Mouse (Mus musculus): ENCODE measurements around the gene Dmrtc1a. TPM values are rescaled to one million over a fixed set of nuclear protein-coding genes. Genes with fewer than 3 reads are reported as not detected.
"Not testable (repeated sequence)": the region's sequence is repeated elsewhere in the genome, so short reads cannot be mapped to it uniquely, and the experiment has no call there.

Gene Dmrtc1a
- total and polyA plus RNA-seq, 2 experiments from 2014 or later = 0.18 TPM; not detected in 1

GRCm38 (mm10) chrX:102932992-102933570 is 24.6 kb upstream of the Dmrtc1a start:
- Histone ChIP-seq H3K27ac (ENCODE audit: low read depth) (no peak overlapping the region), H3K4me1 (ENCODE audit: control insufficient read depth, insufficient read depth) (no peaks in the 10 kb centered on the region), H3K4me3 (ENCODE audit: low read depth, low read length) (peak overlapping the region; percentile 55), H3K4me2 (ENCODE audit: low read depth, low read length) (peak overlapping the region; percentile 74), H3K9ac (replicated peaks; ENCODE audit: low read depth, low read length) (no peak overlapping the region), H3K36me3 (replicated peaks; ENCODE audit: control insufficient read depth, insufficient read depth, low read length) (no peaks in the 10 kb centered on the region), H3K27me3 (ENCODE audit: control insufficient read depth, insufficient read depth, low read length) (peaks cover 19% of the 10 kb centered on the region; the same call in 1 of the 2 replicates), H3K9me3 (replicated peaks; ENCODE audit: control insufficient read depth, low read length) (no peaks in the 10 kb centered on the region)
- DNase-seq (ENCODE audit: low spot score) = no peak
- TF ChIP-seq EP300 (IDR thresholded peaks at IDR 0.05; ENCODE audit: low read depth) = no peak
- TF ChIP-seq CTCF (IDR thresholded peaks at IDR 0.05; ENCODE audit: low read depth) = no peak
- no peak for ATAC-seq (ENCODE audit: insufficient read depth, low read depth)
- 40% methylated on average over 12 of the region's 12 CpGs for WGBS

- H3K4me1 ChIP-seq (ENCODE audit: control insufficient read depth, insufficient read depth); H3K36me3 ChIP-seq (replicated peaks; ENCODE audit: control insufficient read depth, insufficient read depth, low read length); DNase-seq (ENCODE audit: low spot score); H3K27ac ChIP-seq (ENCODE audit: low read depth); H3K9me3 ChIP-seq (replicated peaks; ENCODE audit: control insufficient read depth, low read length); H3K9ac ChIP-seq (replicated peaks; ENCODE audit: low read depth, low read length); H3K4me2 ChIP-seq (ENCODE audit: low read depth, low read length); H3K27me3 ChIP-seq (ENCODE audit: control insufficient read depth, insufficient read depth, low read length); H3K4me3 ChIP-seq (ENCODE audit: low read depth, low read length); ATAC-seq (ENCODE audit: insufficient read depth, low read depth): not testable (repeated sequence)
- 90% methylated on average over 6 of the region's 6 CpGs for WGBS
Observed at GRCm38 (mm10) chrX:102928072-102928471, 19.6 kb upstream of the Dmrtc1a start, which contains the start of gene 1700018G05Rik. Gene 1700018G05Rik (plus strand): TSS chrX:102928372.

- H3K27me3 ChIP-seq (ENCODE audit: control insufficient read depth, insufficient read depth, low read length); DNase-seq (ENCODE audit: low spot score); H3K36me3 ChIP-seq (replicated peaks; ENCODE audit: control insufficient read depth, insufficient read depth, low read length); H3K9ac ChIP-seq (replicated peaks; ENCODE audit: low read depth, low read length); H3K4me3 ChIP-seq (ENCODE audit: low read depth, low read length); H3K27ac ChIP-seq (ENCODE audit: low read depth); H3K4me2 ChIP-seq (ENCODE audit: low read depth, low read length); H3K9me3 ChIP-seq (replicated peaks; ENCODE audit: control insufficient read depth, low read length); H3K4me1 ChIP-seq (ENCODE audit: control insufficient read depth, insufficient read depth); ATAC-seq (ENCODE audit: insufficient read depth, low read depth): not testable (repeated sequence)
- WGBS = 27% methylated on average over 4 of the region's 4 CpGs
- TF ChIP-seq CTCF (IDR thresholded peaks at IDR 0.05; ENCODE audit: low read depth) = peak; percentile 41; the same call in 1 of the 2 replicates
Observed at GRCm38 (mm10) chrX:102926707-102927106, 18.2 kb upstream of the Dmrtc1a start.

GRCm38 (mm10) chrX:102914823-102915222 is 6.3 kb upstream of the Dmrtc1a start:
- not testable (repeated sequence) for H3K4me2 ChIP-seq (ENCODE audit: low read depth, low read length); H3K36me3 ChIP-seq (replicated peaks; ENCODE audit: control insufficient read depth, insufficient read depth, low read length); H3K4me1 ChIP-seq (ENCODE audit: control insufficient read depth, insufficient read depth); H3K9ac ChIP-seq (replicated peaks; ENCODE audit: low read depth, low read length); H3K4me3 ChIP-seq (ENCODE audit: low read depth, low read length); ATAC-seq (ENCODE audit: insufficient read depth, low read depth); H3K9me3 ChIP-seq (replicated peaks; ENCODE audit: control insufficient read depth, low read length); H3K27ac ChIP-seq (ENCODE audit: low read depth); H3K27me3 ChIP-seq (ENCODE audit: control insufficient read depth, insufficient read depth, low read length); DNase-seq (ENCODE audit: low spot score)
- WGBS = 69% methylated on average over 1 of the region's 1 CpGs

GRCm38 (mm10) chrX:102867871-102868270 is 40.6 kb downstream of the Dmrtc1a start, which contains the start of gene 1700031F05Rik:
Gene 1700031F05Rik (minus strand): TSS chrX:102867971.
- no peaks in the 10 kb centered on the region for H3K9me3 ChIP-seq (replicated peaks; ENCODE audit: control insufficient read depth, low read length)
- no peaks in the 10 kb centered on the region for H3K4me1 ChIP-seq (ENCODE audit: control insufficient read depth, insufficient read depth)
- no peak within 1 kb of the TSS for H3K27ac ChIP-seq (ENCODE audit: low read depth)
- WGBS = 81% methylated on average over 6 of the region's 6 CpGs
- no peak within 1 kb of the TSS for H3K4me2 ChIP-seq (ENCODE audit: low read depth, low read length)
- no peak within 1 kb of the TSS for H3K4me3 ChIP-seq (ENCODE audit: low read depth, low read length)
- H3K36me3 ChIP-seq (replicated peaks; ENCODE audit: control insufficient read depth, insufficient read depth, low read length) = no peaks in the 10 kb centered on the region
- no peak within 1 kb of the TSS for H3K9ac ChIP-seq (replicated peaks; ENCODE audit: low read depth, low read length)
- TF ChIP-seq EP300 (IDR thresholded peaks at IDR 0.05; ENCODE audit: low read depth) (no peak), CTCF (IDR thresholded peaks at IDR 0.05; ENCODE audit: low read depth) (no peak)
- H3K27me3 ChIP-seq (ENCODE audit: control insufficient read depth, insufficient read depth, low read length) = no peaks in the 10 kb centered on the region
- ATAC-seq (ENCODE audit: insufficient read depth, low read depth) (no peak), DNase-seq (ENCODE audit: low spot score) (no peak)

GRCm38 (mm10) chrX:102854516-102854915 is 54.0 kb downstream of the Dmrtc1a start, which contains the start of gene Dmrtc1c2:
Gene Dmrtc1c2 (minus strand): TSS chrX:102854616.
- DNase-seq (ENCODE audit: low spot score); H3K4me2 ChIP-seq (ENCODE audit: low read depth, low read length); ATAC-seq (ENCODE audit: insufficient read depth, low read depth); H3K4me3 ChIP-seq (ENCODE audit: low read depth, low read length); H3K27me3 ChIP-seq (ENCODE audit: control insufficient read depth, insufficient read depth, low read length); H3K9me3 ChIP-seq (replicated peaks; ENCODE audit: control insufficient read depth, low read length); H3K36me3 ChIP-seq (replicated peaks; ENCODE audit: control insufficient read depth, insufficient read depth, low read length); H3K27ac ChIP-seq (ENCODE audit: low read depth); H3K9ac ChIP-seq (replicated peaks; ENCODE audit: low read depth, low read length); H3K4me1 ChIP-seq (ENCODE audit: control insufficient read depth, insufficient read depth): not testable (repeated sequence)
- WGBS = 100% methylated on average over 1 of the region's 13 CpGs

Other genes starting within 250 kb of the Dmrtc1a start
- not detected in 2 replicates for gene Gm3880, start 221.7 kb downstream of the Dmrtc1a start, total RNA-seq (2014; rRNA removed; ENCODE audit: low replicate concordance)
- gene Gm3880, start 221.7 kb downstream of the Dmrtc1a start, polyA plus RNA-seq (2015; fragmentation: Nextera tagmentation; extraction: Ambion mirVana) = not detected in 2 replicates
- not detected in 2 replicates for gene Gm9112, start 201.1 kb downstream of the Dmrtc1a start, total RNA-seq (2014; rRNA removed; ENCODE audit: low replicate concordance)
- gene Gm9112, start 201.1 kb downstream of the Dmrtc1a start, polyA plus RNA-seq (2015; fragmentation: Nextera tagmentation; extraction: Ambion mirVana) = not detected in 2 replicates
- not detected in 2 replicates for gene Dmrtc1b, start 200.8 kb downstream of the Dmrtc1a start, total RNA-seq (2014; rRNA removed; ENCODE audit: low replicate concordance)
- not detected in 2 replicates for gene Dmrtc1b, start 200.8 kb downstream of the Dmrtc1a start, polyA plus RNA-seq (2015; fragmentation: Nextera tagmentation; extraction: Ambion mirVana)
- gene Dmrtc1c1, start 105.7 kb downstream of the Dmrtc1a start, total RNA-seq (2014; rRNA removed; ENCODE audit: low replicate concordance) = not detected in 2 replicates
- gene Dmrtc1c1, start 105.7 kb downstream of the Dmrtc1a start, polyA plus RNA-seq (2015; fragmentation: Nextera tagmentation; extraction: Ambion mirVana) = not detected in 2 replicates
- not detected in 2 replicates for gene Dmrtc1c2, start 54.1 kb downstream of the Dmrtc1a start, total RNA-seq (2014; rRNA removed; ENCODE audit: low replicate concordance)
- not detected in 2 replicates for gene Dmrtc1c2, start 54.1 kb downstream of the Dmrtc1a start, polyA plus RNA-seq (2015; fragmentation: Nextera tagmentation; extraction: Ambion mirVana)
- gene 1700031F05Rik, start 40.7 kb downstream of the Dmrtc1a start, total RNA-seq (2014; rRNA removed; ENCODE audit: low replicate concordance) = not detected in 2 replicates
- not detected in 2 replicates for gene 1700031F05Rik, start 40.7 kb downstream of the Dmrtc1a start, polyA plus RNA-seq (2015; fragmentation: Nextera tagmentation; extraction: Ambion mirVana)
- not detected in 2 replicates for gene 1700011M02Rik, start 218 bp upstream of the Dmrtc1a start, total RNA-seq (2014; rRNA removed; ENCODE audit: low replicate concordance)
- gene 1700011M02Rik, start 218 bp upstream of the Dmrtc1a start, polyA plus RNA-seq (2015; fragmentation: Nextera tagmentation; extraction: Ambion mirVana) = not detected in 2 replicates
- gene 1700018G05Rik, start 19.7 kb upstream of the Dmrtc1a start, total RNA-seq (2014; rRNA removed; ENCODE audit: low replicate concordance) = not detected in 2 replicates
- gene 1700018G05Rik, start 19.7 kb upstream of the Dmrtc1a start, polyA plus RNA-seq (2015; fragmentation: Nextera tagmentation; extraction: Ambion mirVana) = not detected in 2 replicates